Mouse (Mus musculus): ENCODE measurements around the gene Gmeb1.

DNA sequence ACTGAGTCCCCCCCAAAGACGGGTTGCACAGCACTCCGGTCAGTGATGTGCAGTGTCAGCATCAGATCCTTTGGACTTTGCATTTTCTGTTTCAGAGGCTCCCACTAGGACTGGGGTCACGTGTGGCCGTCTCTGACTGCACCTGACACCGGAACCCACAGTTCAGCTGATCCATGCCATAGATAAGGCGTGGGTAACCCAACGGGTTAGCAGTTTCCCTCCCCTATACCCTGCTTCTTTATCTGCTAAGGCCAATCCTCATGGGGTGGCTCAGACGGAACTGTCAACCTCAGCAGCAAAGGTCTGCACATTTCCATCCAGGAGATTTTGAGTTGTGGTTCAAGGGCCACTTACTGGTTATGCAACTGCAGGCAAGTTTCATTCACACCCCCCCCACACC, 43.9 kb upstream of the Gmeb1 start:
- TF ChIP-seq GATA1 (IDR thresholded peaks at IDR 0.05; ENCODE audit: low read length) (peak; percentile 55), TAL1 (IDR thresholded peaks at IDR 0.05; ENCODE audit: low read length) (no peak)
